Mouse (Mus musculus) kidney, adult 2 months (tissue): ENCODE data around the gene Rrbp1. TPM values are rescaled to one million over a fixed set of nuclear protein-coding genes. Genes with fewer than 3 reads are reported as not detected.

Source experiments
- DNase-seq: peaks from one replicate; pipeline ENCODE4 v3.0.0; 2021
- H3K27ac ChIP-seq: fragments of 200-500 bp; 2 replicates; pipeline ENCODE4 v1.5.1; 2012; ENCODE audit warnings: low read depth, low read length, control low read depth, inconsistent platforms; ENCODE audit not compliant: insufficient read depth
- H3K27me3 ChIP-seq: fragments of 200-500 bp; replicated peaks from 2 replicates; pipeline ENCODE4 v1.6.1; 2012; ENCODE audit warnings: mild to moderate bottlenecking, moderate library complexity, low read length, inconsistent platforms; ENCODE audit not compliant: control insufficient read depth, insufficient read depth
- H3K36me3 ChIP-seq: fragments of 200-500 bp; 2 replicates; pipeline ENCODE4 v1.6.1; 2012; ENCODE audit warnings: mild to moderate bottlenecking, moderate library complexity, low read length, inconsistent platforms; ENCODE audit not compliant: control insufficient read depth, insufficient read depth
- H3K4me1 ChIP-seq: fragments of 200-500 bp; 2 replicates; pipeline ENCODE4 v1.6.1; 2011; ENCODE audit warnings: low read length; ENCODE audit not compliant: control insufficient read depth, insufficient read depth
- H3K4me3 ChIP-seq: fragments of 200-500 bp; 2 replicates; pipeline ENCODE4 v1.5.1; 2011; ENCODE audit warnings: mild to moderate bottlenecking, low read depth, low read length, control low read depth; ENCODE audit not compliant: insufficient read depth
- CTCF ChIP-seq: fragments of 200-500 bp; conservative IDR thresholded peaks from 2 replicates; pipeline ENCODE4 v1.5.1; 2011; ENCODE audit warnings: low read depth, mild to moderate bottlenecking, control low read depth, low read length, moderate library complexity, mixed read lengths; ENCODE audit not compliant: insufficient read depth, insufficient read length
- POLR2A ChIP-seq: fragments of 200-500 bp; IDR thresholded peaks from one replicate; pipeline ENCODE4 v1.6.1; 2011; ENCODE audit warnings: low read depth, low read length, control low read depth
- WGBS: fragments of 180-500 bp; shearing (Covaris S2); methylation state at CpG from one replicate; pipeline ENCODE4 v1.1.7; 2018; 5-methylcytosine and 5-hydroxymethylcytosine counted together
- polyA plus RNA-seq: library from polyadenylated mRNA; depleted of rRNA; stranded (reverse); fragments of >200 nt; gene quantifications from 2 replicates; pipeline ENCODE4 v1.2.3, GENCODE M21; 2012

Gene Rrbp1
- polyA plus RNA-seq, 1 experiment = 69.2 TPM

DNA sequence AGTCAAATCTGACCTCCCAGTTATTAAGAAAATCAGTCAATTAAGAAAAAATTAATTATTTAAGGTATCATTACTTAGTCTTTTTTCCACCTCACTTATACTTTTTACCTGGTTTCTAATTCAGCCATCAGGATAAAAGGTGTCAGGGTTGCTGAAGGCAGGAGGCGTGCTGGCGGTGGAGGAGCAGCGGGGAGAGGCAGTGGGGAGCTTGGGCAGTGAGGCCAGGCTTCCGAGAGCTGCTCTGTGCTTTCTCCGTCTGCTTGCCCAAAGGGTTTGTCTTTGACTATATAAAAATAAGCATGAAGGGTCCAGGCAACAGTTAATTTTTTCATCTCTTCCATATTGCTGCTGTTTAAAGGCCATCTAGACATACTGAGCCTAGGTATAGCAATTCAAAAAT lies 77.5 kb downstream of the Rrbp1 start:
- Histone ChIP-seq H3K27ac (no peak overlapping the region), H3K4me1 (peaks cover 12% of the 10 kb centered on the region), H3K36me3 (no peaks in the 10 kb centered on the region; the same call in 1 of the 2 replicates), H3K4me3 (no peak overlapping the region), H3K27me3 (no peaks in the 10 kb centered on the region)
- TF ChIP-seq CTCF = no peak
- no peak for TF ChIP-seq POLR2A
- no peak for DNase-seq
- WGBS = 87% methylated on average over 5 of the region's 5 CpGs

GRCm38 (mm10) chr2:143932340-143932873 lies 78.7 kb downstream of the Rrbp1 start:
- TF ChIP-seq CTCF (no peak), POLR2A (no peak)
- no peak for DNase-seq
- Histone ChIP-seq H3K4me3 (no peak overlapping the region), H3K4me1 (peaks cover 14% of the 10 kb centered on the region), H3K27me3 (no peaks in the 10 kb centered on the region), H3K27ac (no peak overlapping the region), H3K36me3 (no peaks in the 10 kb centered on the region)
- WGBS = 57% methylated on average over 12 of the region's 12 CpGs

- no peak for TF ChIP-seq CTCF
- no peak for TF ChIP-seq POLR2A
- peaks cover 12% of the 10 kb centered on the region for H3K4me1 ChIP-seq
- no peaks in the 10 kb centered on the region for H3K27me3 ChIP-seq
- no peak for DNase-seq
- no peak overlapping the region for H3K27ac ChIP-seq
- H3K36me3 ChIP-seq = no peaks in the 10 kb centered on the region
- WGBS = 34% methylated on average over 3 of the region's 3 CpGs
- no peak overlapping the region for H3K4me3 ChIP-seq
Observed at GRCm38 (mm10) chr2:143929607-143930311, 81.3 kb downstream of the Rrbp1 start.

DNA sequence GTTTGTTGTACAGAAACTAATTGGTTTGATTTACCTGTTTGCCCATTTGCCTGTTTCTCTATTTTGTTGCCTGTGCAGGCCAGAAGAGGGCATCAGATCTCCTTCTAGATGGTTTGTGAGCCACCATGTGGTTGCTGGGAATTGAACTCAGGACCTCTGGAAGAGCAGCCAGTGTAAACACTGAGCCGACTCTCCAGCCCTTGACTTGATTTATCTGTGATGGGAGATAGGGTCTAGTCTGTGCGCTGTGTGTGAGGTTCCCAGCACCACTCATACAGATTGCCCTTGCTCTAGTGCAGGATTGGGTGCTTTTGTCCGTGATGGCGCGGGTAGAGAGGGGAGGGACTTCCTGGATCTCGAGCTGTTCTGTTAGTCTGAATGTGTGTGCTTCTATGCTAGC lies 85.2 kb downstream of the Rrbp1 start:
- TF ChIP-seq POLR2A (no peak), CTCF (no peak)
- no peak overlapping the region for H3K4me3 ChIP-seq
- DNase-seq = no peak

GRCm38 (mm10) chr2:143924085-143924484 lies 87.0 kb downstream of the Rrbp1 start:
- no peak for TF ChIP-seq POLR2A
- no peak for TF ChIP-seq CTCF
- no peaks in the 10 kb centered on the region for H3K36me3 ChIP-seq
- H3K4me1 ChIP-seq = peaks cover 15% of the 10 kb centered on the region
- peak; percentile 28 for DNase-seq
- no peak overlapping the region for H3K4me3 ChIP-seq
- no peaks in the 10 kb centered on the region for H3K27me3 ChIP-seq
- no peak overlapping the region for H3K27ac ChIP-seq
- WGBS = 23% methylated on average over 7 of the region's 7 CpGs

More for the DNA sequence above, 85.2 kb downstream of the Rrbp1 start:
- Histone ChIP-seq H3K36me3 (no peaks in the 10 kb centered on the region), H3K27ac (no peak overlapping the region), H3K4me1 (peaks cover 15% of the 10 kb centered on the region), H3K27me3 (no peaks in the 10 kb centered on the region)
- WGBS = 92% methylated on average over 6 of the region's 6 CpGs

DNA sequence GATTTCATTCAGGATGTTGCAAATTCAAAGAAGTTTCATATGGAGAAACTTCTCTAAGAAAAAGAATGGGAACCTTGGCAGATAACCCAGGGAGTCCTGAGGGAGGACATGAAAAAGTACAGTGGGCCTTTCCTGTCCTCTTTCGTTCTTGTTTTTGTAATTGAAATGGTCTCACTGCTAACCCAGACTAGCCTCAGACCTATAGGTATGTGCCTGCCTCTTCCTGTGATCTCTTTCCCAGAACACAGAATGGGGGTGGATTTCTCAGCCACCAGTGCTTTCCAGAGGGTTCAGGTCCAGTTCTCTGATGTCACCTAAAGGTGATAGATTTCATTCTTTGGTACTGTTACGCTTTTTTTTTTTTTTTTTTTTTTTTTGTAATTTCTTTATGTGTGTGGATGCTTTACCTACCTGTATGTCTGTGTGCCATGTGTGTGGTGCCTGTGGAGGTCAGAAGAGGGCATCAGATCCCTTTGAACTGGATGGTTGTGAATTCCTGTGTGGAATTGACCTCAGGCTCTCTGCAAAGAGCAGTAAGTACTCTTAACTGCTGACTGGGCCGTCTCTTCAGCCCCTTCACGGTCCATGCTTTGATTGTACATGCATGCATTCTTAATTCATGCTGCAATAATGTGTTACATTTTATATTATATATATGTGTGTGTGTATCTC lies 92.1 kb downstream of the Rrbp1 start:
- H3K27ac ChIP-seq = no peak overlapping the region
- TF ChIP-seq POLR2A (no peak), CTCF (peak; percentile 53)
- no peaks in the 10 kb centered on the region for H3K36me3 ChIP-seq
- WGBS = 30% methylated on average over 4 of the region's 4 CpGs
- no peak overlapping the region for H3K4me3 ChIP-seq
- DNase-seq = peak; percentile 46
- no peaks in the 10 kb centered on the region for H3K27me3 ChIP-seq
- peaks cover 20% of the 10 kb centered on the region for H3K4me1 ChIP-seq

- H3K27me3 ChIP-seq = no peaks in the 10 kb centered on the region
Observed at GRCm38 (mm10) chr2:143917622-143918021, 93.4 kb downstream of the Rrbp1 start.

More at GRCm38 (mm10) chr2:143917622-143918021, 93.4 kb downstream of the Rrbp1 start:
- 44% methylated on average over 5 of the region's 5 CpGs for WGBS
- H3K36me3 ChIP-seq = no peaks in the 10 kb centered on the region
- peaks cover 14% of the 10 kb centered on the region; the same call in 1 of the 2 replicates for H3K4me1 ChIP-seq
- TF ChIP-seq POLR2A (no peak), CTCF (no peak)
- H3K27ac ChIP-seq = no peak overlapping the region
- H3K4me3 ChIP-seq = no peak overlapping the region
- no peak for DNase-seq
